Mouse (Mus musculus) limb, embryonic 11.5 days (tissue): Measurements from ENCODE around the gene Mfap3. TPM values are rescaled to one million over a fixed set of nuclear protein-coding genes. Genes with fewer than 3 reads are reported as not detected.

ENCODE experiments used
- ATAC-seq: fragments of 200-750 bp; cut with Nextera tagmentation; 2 replicates; pipeline ENCODE4 v1.8.0; 2017; ENCODE audit warnings: low read depth; ENCODE audit not compliant: insufficient number of reproducible peaks, low FRiP score, low TSS enrichment
- DNase-seq: peaks from one replicate; pipeline ENCODE4 v3.0.0-alpha.2; 2015; ENCODE audit warnings: low spot score
- H3K27ac ChIP-seq: fragments of 300-500 bp; sonication (generic); replicated peaks from 2 replicates; pipeline ENCODE4 v1.5.1; 2014; ENCODE audit warnings: low read depth, mild to moderate bottlenecking, low read length
- H3K27me3 ChIP-seq: fragments of 300-500 bp; sonication (generic); 2 replicates; pipeline ENCODE4 v1.6.1; 2014; ENCODE audit warnings: mild to moderate bottlenecking, low read length, mixed read lengths; ENCODE audit not compliant: control insufficient read depth, insufficient read depth
- H3K36me3 ChIP-seq: fragments of 300-500 bp; sonication (generic); 2 replicates; pipeline ENCODE4 v1.6.1; 2014; ENCODE audit warnings: mild to moderate bottlenecking, low read length, moderate library complexity, mixed read lengths; ENCODE audit not compliant: control insufficient read depth, insufficient read depth
- H3K4me1 ChIP-seq: fragments of 300-500 bp; sonication (generic); 2 replicates; pipeline ENCODE4 v1.6.1; 2014; ENCODE audit warnings: low read length, mixed read lengths; ENCODE audit not compliant: control insufficient read depth, insufficient read depth
- H3K4me2 ChIP-seq: fragments of 300-500 bp; sonication (generic); 2 replicates; pipeline ENCODE4 v1.6.1; 2014; ENCODE audit warnings: low read depth, mild to moderate bottlenecking, moderate library complexity; ENCODE audit not compliant: severe bottlenecking
- H3K4me3 ChIP-seq: fragments of 300-500 bp; sonication (generic); 2 replicates; pipeline ENCODE4 v1.5.1; 2014; ENCODE audit warnings: low read depth, low read length
- H3K9ac ChIP-seq: fragments of 300-500 bp; sonication (generic); 2 replicates; pipeline ENCODE4 v1.6.1; 2014; ENCODE audit warnings: mild to moderate bottlenecking, low read length
- H3K9me3 ChIP-seq: fragments of 300-500 bp; sonication (generic); 2 replicates; pipeline ENCODE4 v1.6.1; 2016; ENCODE audit warnings: low read length; ENCODE audit not compliant: control insufficient read depth
- WGBS: fragments of 180-500 bp; shearing (Covaris S2); extraction: QIAGEN DNeasy Blood & Tissue Kit; methylation state at CpG from one replicate; pipeline ENCODE4 v1.1.7; 2014; 5-methylcytosine and 5-hydroxymethylcytosine counted together
- polyA plus RNA-seq: library from polyadenylated mRNA; unstranded; fragments of >200 nt; fragmentation: Nextera tagmentation; extraction: Ambion mirVana; gene quantifications from 2 replicates; pipeline ENCODE4 v1.2.1, GENCODE M21; 2014

The Mfap3 gene
- polyA plus RNA-seq, 1 experiment from 2014 or later: 53.4 TPM

DNA sequence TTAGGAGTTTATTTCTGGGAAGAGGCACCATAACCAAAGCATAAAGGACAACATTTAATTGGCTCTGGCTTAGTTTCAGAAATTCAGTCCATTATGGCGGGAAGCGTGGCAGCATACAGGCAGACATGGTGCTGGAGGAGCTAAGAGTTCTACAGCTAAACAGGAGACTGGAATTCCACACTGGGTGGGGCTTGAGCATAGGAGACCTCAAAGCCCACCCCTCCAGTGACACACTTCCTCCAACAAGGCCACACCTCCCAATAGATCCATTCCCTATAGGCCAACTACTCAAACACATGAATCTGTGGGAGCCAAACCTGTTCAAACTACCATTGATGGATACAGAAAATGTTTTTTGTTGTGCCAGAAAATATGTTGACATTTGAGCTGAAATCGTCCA is 2.7 kb downstream of the Mfap3 start:
- Histone ChIP-seq H3K9me3 (no peaks in the 10 kb centered on the region), H3K27ac (no peak overlapping the region), H3K9ac (no peak overlapping the region), H3K4me1 (peaks cover 6% of the 10 kb centered on the region; the same call in 1 of the 2 replicates), H3K4me2 (no peak overlapping the region), H3K36me3 (no peaks in the 10 kb centered on the region), H3K4me3 (no peak overlapping the region), H3K27me3 (no peaks in the 10 kb centered on the region)
- WGBS: 96% methylated on average over 3 of the region's 3 CpGs
- no peak for DNase-seq
- no peak for ATAC-seq

DNA sequence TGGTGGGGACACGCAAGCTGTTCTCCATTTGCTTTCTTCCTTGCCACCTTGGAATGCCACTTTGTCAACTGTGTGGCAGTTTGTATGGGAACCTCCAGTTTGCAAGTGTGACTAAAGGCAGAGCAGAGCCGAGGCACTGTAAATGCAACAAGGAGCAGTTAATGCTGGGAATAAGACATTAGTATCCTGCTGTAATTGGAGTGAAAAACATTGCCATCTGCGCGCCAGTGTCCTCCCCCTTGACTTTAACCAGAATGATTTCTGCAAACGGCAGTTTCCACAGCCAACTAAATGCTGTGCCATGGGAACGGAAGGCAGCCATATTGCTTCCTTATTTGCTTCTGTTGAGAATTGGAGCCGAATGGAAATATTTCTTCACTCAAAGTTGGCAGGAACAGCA is 3.6 kb downstream of the Mfap3 start:
- no peak overlapping the region for H3K9ac ChIP-seq
- 85% methylated on average over 7 of the region's 7 CpGs for WGBS
- H3K36me3 ChIP-seq: no peaks in the 10 kb centered on the region
- H3K4me2 ChIP-seq: no peak overlapping the region
- H3K9me3 ChIP-seq: no peaks in the 10 kb centered on the region
- H3K4me3 ChIP-seq: no peak overlapping the region
- H3K27ac ChIP-seq: no peak overlapping the region
- peaks cover 5% of the 10 kb centered on the region; the same call in 1 of the 2 replicates for H3K4me1 ChIP-seq
- DNase-seq (no peak), ATAC-seq (no peak)
- no peaks in the 10 kb centered on the region for H3K27me3 ChIP-seq

DNA sequence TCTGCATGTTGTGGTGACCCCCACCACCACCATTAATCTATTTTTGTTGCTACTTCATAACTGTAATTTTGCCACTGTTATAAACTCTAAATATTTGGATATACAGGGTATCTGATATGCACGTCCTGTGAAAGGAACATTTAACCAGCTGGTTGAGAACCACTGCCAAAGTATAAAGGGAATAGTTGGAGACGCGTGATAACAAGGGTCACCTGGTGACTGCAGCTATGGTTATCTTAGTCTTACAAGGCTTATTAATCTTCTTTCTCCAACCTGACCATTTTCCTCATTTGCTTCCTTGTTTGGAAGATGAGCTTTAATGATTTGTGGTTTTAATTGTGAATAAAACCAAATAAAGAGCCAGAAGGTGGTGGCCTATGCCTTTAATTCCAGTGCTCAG is 5.0 kb downstream of the Mfap3 start:
- H3K36me3 ChIP-seq: 0 out of 2 replicates have a peak, but pooled peaks cover under 1% of the 10 kb centered on the region
- ATAC-seq (no peak), DNase-seq (no peak)
- 97% methylated on average over 3 of the region's 3 CpGs for WGBS
- no peaks in the 10 kb centered on the region for H3K4me1 ChIP-seq
- no peak overlapping the region for H3K4me2 ChIP-seq
- no peak overlapping the region for H3K9ac ChIP-seq
- no peaks in the 10 kb centered on the region for H3K27me3 ChIP-seq
- no peak overlapping the region for H3K4me3 ChIP-seq
- no peak overlapping the region for H3K27ac ChIP-seq
- H3K9me3 ChIP-seq: no peaks in the 10 kb centered on the region

DNA sequence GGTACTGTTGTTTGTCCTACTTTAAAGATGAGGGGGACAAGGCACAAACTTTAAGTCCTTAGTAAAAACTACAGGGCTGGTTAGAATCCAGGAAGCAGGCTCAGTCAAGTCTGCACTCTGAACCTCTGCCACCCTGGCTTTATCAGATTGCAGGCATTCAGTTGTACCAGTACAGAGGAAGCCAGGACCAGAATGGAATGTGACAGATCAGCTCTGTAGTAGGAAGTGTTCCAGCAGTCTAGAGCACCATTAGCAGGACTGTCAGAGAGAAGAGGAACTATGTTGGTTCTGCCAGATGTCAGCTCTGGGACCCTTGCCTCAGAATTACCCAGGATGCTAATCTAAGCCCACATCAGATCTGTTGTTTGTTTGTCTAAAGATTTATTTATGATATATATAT is 6.1 kb downstream of the Mfap3 start:
- Histone ChIP-seq H3K9me3 (no peaks in the 10 kb centered on the region), H3K27me3 (no peaks in the 10 kb centered on the region), H3K4me3 (no peak overlapping the region), H3K9ac (no peak overlapping the region), H3K27ac (no peak overlapping the region), H3K36me3 (peaks cover 4% of the 10 kb centered on the region; the same call in 1 of the 2 replicates), H3K4me1 (no peaks in the 10 kb centered on the region), H3K4me2 (no peak overlapping the region)
- ATAC-seq (no peak), DNase-seq (no peak)

DNA sequence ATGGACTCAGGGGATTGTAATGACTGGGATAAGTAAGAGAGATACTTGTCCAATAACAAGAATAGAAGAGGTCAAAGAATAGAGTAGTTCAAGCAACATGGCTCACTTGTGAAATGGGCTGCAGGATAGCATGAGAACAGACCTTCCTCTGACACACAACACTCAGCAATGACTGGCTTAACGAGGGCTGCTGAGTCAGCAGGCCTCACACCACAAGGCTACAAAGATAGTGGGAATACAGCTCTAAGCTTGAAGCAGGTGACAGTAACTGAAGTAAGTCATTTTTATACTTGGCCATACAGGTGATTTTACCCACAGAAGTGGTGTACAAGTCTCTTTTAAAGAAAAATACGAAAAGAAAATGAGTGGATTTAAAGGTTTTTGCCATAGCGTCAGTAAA is 7.4 kb downstream of the Mfap3 start:
- H3K36me3 ChIP-seq: peaks cover 6% of the 10 kb centered on the region; the same call in 1 of the 2 replicates
- H3K9me3 ChIP-seq: no peaks in the 10 kb centered on the region
- no peak overlapping the region for H3K4me3 ChIP-seq
- H3K9ac ChIP-seq: no peak overlapping the region
- 90% methylated on average over 3 of the region's 3 CpGs for WGBS
- ATAC-seq (no peak), DNase-seq (no peak)
- no peak overlapping the region for H3K27ac ChIP-seq
- H3K4me1 ChIP-seq: no peaks in the 10 kb centered on the region
- H3K4me2 ChIP-seq: no peak overlapping the region
- H3K27me3 ChIP-seq: no peaks in the 10 kb centered on the region

DNA sequence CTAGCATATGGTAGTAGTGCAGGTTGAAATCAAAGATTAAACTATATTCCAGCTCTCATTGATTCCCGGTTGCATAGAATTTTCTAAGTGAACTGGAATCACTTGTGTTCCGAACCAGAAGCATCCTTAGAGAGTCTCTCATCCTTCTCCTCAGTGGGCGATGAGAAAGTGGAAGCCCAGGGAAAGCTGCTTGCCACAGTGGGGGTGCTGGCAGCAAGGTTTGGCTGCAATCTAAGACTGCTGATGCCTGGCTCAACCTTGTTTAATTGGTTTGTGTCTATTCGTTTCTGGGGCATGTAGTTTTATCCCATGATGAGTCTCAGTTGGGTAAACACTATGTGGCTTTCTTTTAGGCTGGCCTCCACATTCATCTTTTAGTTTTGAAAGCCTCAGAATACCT is 9.0 kb downstream of the Mfap3 start:
- Histone ChIP-seq H3K4me1 (no peaks in the 10 kb centered on the region), H3K9me3 (no peaks in the 10 kb centered on the region), H3K4me2 (no peak overlapping the region), H3K27ac (no peak overlapping the region), H3K27me3 (no peaks in the 10 kb centered on the region), H3K9ac (no peak overlapping the region), H3K4me3 (no peak overlapping the region), H3K36me3 (peaks cover 8% of the 10 kb centered on the region)
- ATAC-seq: no peak
- DNase-seq: no peak
- WGBS: 87% methylated on average over 4 of the region's 4 CpGs

DNA sequence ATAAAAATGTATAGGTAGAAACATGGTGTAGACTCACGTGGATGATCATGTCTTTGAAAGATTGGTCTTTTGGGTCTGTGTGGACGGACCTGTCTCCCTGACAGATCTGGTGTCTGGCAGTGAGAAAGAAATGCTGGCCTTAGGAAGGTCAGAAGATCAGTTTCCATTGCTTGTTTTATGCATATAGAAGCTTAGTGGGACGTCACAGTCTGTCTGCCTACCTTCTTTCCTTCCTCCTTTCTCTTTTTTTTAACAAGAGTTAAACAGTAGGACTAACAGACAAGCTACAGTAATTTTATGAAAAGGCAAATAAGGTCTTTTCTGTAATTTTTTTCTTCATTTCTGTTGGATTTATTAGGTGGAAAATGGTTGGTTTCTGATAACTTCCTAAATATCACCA is 10.6 kb downstream of the Mfap3 start:
- H3K4me2 ChIP-seq: no peak overlapping the region
- H3K9ac ChIP-seq: no peak overlapping the region
- H3K27me3 ChIP-seq: no peaks in the 10 kb centered on the region
- H3K4me3 ChIP-seq: no peak overlapping the region
- no peak for ATAC-seq
- peaks cover 8% of the 10 kb centered on the region for H3K36me3 ChIP-seq
- no peak for DNase-seq
- H3K4me1 ChIP-seq: no peaks in the 10 kb centered on the region
- 94% methylated on average over 3 of the region's 3 CpGs for WGBS
- no peak overlapping the region for H3K27ac ChIP-seq
- no peaks in the 10 kb centered on the region for H3K9me3 ChIP-seq

DNA sequence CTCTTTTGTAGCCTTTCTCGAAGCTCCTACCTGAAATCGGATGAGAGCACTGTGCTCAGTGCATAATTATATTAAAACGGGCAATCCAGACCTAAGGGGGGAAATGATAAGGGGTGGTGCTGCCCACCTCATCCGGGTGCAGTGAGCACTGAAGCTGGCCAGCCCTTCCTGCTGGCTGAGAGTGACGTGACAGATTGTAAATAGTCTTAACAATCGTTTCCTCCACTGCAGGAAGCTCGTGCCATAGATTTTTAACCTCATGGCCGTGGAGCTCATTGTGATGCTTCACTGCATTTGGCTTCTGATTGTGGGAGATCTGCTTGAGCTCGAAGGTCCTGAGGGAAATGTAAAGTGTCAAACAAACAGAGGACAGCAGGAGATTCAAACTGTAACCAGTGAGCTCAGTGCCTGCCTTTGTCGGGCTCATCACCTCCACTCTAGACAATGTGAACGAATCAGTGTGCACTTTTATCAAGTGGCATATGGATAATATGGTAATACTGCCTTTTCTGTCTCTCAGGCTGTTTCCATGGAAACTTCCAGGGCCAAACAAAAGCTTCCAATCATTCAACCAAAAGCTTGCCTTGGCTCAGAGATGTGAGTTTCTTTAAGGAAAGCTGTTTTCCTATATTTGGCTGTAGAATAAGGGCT is 13.0 kb downstream of the Mfap3 start:
- H3K27ac ChIP-seq: no peak overlapping the region
- H3K36me3 ChIP-seq: peaks cover 8% of the 10 kb centered on the region
- no peaks in the 10 kb centered on the region for H3K4me1 ChIP-seq
- H3K27me3 ChIP-seq: no peaks in the 10 kb centered on the region
- 84% methylated on average over 11 of the region's 11 CpGs for WGBS
- no peak overlapping the region for H3K4me3 ChIP-seq
- no peaks in the 10 kb centered on the region for H3K9me3 ChIP-seq
- no peak for DNase-seq
- no peak overlapping the region for H3K9ac ChIP-seq
- no peak overlapping the region for H3K4me2 ChIP-seq
- ATAC-seq: no peak

DNA sequence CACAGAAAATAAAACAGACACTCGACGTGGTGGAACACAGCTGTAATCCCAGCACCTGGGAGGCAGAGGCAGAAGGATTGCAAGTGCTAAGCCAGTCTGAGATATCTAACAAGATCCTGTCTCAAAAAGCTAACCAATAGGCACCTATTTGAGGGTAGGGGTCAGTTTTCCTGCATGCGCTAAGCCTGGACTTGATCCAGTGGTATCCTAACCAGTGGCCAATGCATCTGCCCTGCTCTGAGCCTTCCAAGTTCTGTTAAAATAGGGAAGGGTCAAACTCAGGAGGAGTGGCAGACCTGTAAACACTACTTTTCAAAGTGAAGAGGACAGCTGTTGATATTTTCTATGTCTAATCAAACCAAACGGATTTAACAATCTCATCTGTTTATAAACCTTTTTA is 13.8 kb downstream of the Mfap3 start:
- no peak overlapping the region for H3K4me2 ChIP-seq
- no peak overlapping the region for H3K9ac ChIP-seq
- no peak overlapping the region for H3K27ac ChIP-seq
- no peak for DNase-seq
- no peaks in the 10 kb centered on the region for H3K27me3 ChIP-seq
- H3K4me3 ChIP-seq: no peak overlapping the region
- H3K4me1 ChIP-seq: no peaks in the 10 kb centered on the region
- H3K9me3 ChIP-seq: no peaks in the 10 kb centered on the region
- 91% methylated on average over 4 of the region's 4 CpGs for WGBS
- no peak for ATAC-seq
- peaks cover 8% of the 10 kb centered on the region for H3K36me3 ChIP-seq
